Mouse (Mus musculus): ENCODE results near the gene Rab22a. TPM values are rescaled to one million over a fixed set of nuclear protein-coding genes. Genes with fewer than 3 reads are reported as not detected.

Gene Rab22a
- 42.3 and 58.9 TPM in 2 replicates for polyA plus RNA-seq (2015; fragmentation: Nextera tagmentation; extraction: Ambion mirVana)

GRCm38 (mm10) chr2:173659057-173659925 lies at the start of gene Rab22a:
Gene Rab22a, plus strand, starts transcription at chr2:173659760.

GRCm38 (mm10) chr2:173719115-173719514 lies 59.6 kb downstream of the Rab22a start, which contains the start of gene 1700010B08Rik:
Gene 1700010B08Rik, plus strand, starts transcription at chr2:173719415.

GRCm38 (mm10) chr2:173737222-173737989 lies 77.8 kb downstream of the Rab22a start, which contains the start of gene Vapb:
Gene Vapb, plus strand, starts transcription at chr2:173737511.

Small RNA genes within 50 kb of the gene (microRNA-seq; reads per million reads assigned to microRNA genes)
- gene Mir6340, result not detected

Other genes starting within 250 kb of the Rab22a start
- not detected in 2 replicates for gene 1700021F07Rik, start 137.2 kb upstream of the Rab22a start, polyA plus RNA-seq (2015; fragmentation: Nextera tagmentation; extraction: Ambion mirVana)
- not detected in 2 replicates for gene Ankrd60, start 81.4 kb upstream of the Rab22a start, polyA plus RNA-seq (2015; fragmentation: Nextera tagmentation; extraction: Ambion mirVana)
- 0.18 TPM in 1 of 2 replicates, not detected in the other for gene 1700010B08Rik, start 59.7 kb downstream of the Rab22a start, polyA plus RNA-seq (2015; fragmentation: Nextera tagmentation; extraction: Ambion mirVana)
- 24.4 and 30.3 TPM in 2 replicates for gene Vapb, start 77.8 kb downstream of the Rab22a start, polyA plus RNA-seq (2015; fragmentation: Nextera tagmentation; extraction: Ambion mirVana)

All from urinary bladder, postnatal 0 days (tissue).